Mouse (Mus musculus): ENCODE measurements around the gene Scrn1.

GRCm38 (mm10) chr6:54552721-54553413 lies 13.4 kb downstream of the Scrn1 start:
- TF ChIP-seq CTCF (IDR thresholded peaks at IDR 0.05): no peak
- TF ChIP-seq EP300 (IDR thresholded peaks at IDR 0.05): no peak

All from lung, postnatal 0 days (tissue).